Mouse (Mus musculus): Measurements from ENCODE around the gene Spg11. TPM values are rescaled to one million over a fixed set of nuclear protein-coding genes. Genes with fewer than 3 reads are reported as not detected.
A peak's percentile ranks its signal among the peaks of the same experiment; 100 is the strongest.
"Not testable (repeated sequence)": the region's sequence is repeated elsewhere in the genome, so short reads cannot be mapped to it uniquely, and the experiment has no call there.

The Spg11 gene
- total RNA-seq, 2 experiments from 2014 or later, result 9.8 to 11.4 TPM

DNA sequence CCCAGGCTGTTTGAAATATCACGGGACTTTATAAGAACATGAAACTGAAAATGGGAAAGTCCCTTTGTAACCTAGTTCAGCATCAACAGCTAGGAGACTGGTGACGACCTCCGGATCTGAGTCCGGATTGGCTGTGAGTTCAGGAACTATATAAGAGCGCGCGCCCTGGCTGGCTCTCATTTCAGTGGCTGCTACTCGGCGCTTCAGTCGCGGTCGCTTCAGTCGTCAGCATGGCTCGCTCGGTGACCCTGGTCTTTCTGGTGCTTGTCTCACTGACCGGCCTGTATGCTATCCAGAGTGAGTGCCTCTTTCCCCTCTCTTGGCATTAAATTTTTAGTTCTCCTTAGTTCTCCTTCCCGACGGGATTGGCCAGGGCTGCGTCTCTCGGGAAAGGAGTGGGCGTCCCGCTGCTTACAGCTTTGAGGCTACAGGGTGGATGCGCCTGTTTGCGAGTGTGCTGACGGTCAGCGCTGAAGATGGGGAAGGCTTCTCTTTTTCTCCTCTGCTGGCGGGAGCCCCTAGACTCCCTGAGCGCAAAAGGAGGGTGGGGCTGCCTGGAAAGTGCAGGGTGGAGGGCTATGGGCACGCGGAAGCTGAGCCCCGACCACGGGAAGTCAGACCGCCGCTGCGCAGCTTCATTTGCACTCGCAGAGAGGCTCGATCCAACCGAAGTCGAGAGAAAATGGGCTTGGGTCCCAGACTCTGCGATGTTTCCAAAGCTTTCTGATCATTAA lies 29.5 kb upstream of the Spg11 start, which contains the start of gene B2m:
Gene B2m, plus strand, starts transcription at position 179 of the 734 bp plus-strand sequence.
- peak; percentile 93 to 97 for DNase-seq
- intact Hi-C loops (cut with DNase I), result loop anchor here (2.0 kb wide), 1 partner anchor 29 kb away; the partner anchor contains the start of gene Spg11

- no peak for DNase-seq
- intact Hi-C loops (cut with DNase I), result loop anchor here (2.0 kb wide), 1 partner anchor 28 kb away; the partner anchor contains the start of gene Spg11
Observed at GRCm38 (mm10) chr2:122146687-122147086, 28.5 kb upstream of the Spg11 start.

DNA sequence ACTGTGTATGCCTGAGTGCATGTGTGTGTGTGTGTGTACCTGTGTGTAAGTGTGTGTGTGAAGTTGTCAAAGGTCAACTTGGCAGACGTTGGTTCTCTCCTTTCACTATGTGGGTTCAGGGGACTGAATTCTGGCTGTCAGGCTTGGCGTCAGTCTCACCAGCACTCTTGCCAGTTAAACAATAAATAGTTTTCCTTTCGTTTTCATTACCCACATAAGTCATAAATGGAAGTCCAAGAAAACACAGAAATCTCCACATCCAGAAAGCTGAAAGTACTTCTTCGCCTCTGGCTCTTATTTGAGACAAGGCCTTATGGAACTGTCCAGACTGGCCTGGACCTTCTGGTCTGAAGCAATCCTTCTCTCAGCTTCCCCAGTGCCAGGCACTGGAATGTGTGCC lies 27.6 kb upstream of the Spg11 start:
- intact Hi-C loops (cut with DNase I), result loop anchor here (2.0 kb wide), 1 partner anchor 27 kb away; the partner anchor contains the start of gene Spg11
- no peak for DNase-seq

DNA sequence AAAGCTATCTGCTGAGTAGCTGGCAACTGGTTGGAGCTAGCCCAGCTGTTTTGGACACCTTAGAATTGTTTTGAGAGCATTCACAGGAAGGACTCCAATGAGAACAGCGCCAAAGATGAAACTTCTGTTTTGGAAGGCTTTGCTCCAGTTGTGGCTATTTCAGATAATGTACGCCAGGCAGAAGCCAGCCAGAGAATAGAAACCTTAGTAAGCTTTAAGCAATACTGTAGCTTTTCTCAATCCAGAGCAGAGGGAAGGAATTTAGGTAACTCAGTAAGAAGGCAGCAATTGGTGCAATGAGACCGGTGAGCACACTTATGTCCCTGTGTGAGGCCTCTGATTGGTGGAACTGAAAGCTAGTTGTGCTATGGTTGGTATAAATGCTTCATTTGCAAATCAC lies 24.9 kb upstream of the Spg11 start:
- DNase-seq, result no peak
- intact Hi-C loops (cut with DNase I), result no loop called here

GRCm38 (mm10) chr2:122141332-122141967 lies 23.3 kb upstream of the Spg11 start:
- no peak for DNase-seq
- intact Hi-C loops (cut with DNase I), result no loop called here

DNA sequence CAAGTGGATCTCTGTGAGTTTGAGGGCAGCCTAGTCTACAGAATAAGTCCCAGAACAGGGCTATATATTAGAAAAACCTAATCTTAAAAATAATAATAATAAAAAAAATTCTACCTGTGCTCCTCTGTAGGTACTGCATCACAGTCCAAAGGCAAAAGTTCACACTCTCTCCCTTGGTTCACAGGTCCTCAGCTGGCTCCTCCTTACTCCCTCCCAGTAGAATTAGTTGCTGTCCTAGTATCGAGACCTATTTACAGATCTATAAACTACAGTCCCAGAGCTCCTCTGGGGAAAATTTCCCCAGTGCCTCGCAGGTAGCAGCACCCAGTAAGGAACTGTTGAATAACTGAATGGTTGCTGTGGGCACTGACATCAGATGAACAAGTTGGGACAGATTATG lies 22.6 kb upstream of the Spg11 start:
- DNase-seq, result no peak
- intact Hi-C loops (cut with DNase I), result no loop called here

DNA sequence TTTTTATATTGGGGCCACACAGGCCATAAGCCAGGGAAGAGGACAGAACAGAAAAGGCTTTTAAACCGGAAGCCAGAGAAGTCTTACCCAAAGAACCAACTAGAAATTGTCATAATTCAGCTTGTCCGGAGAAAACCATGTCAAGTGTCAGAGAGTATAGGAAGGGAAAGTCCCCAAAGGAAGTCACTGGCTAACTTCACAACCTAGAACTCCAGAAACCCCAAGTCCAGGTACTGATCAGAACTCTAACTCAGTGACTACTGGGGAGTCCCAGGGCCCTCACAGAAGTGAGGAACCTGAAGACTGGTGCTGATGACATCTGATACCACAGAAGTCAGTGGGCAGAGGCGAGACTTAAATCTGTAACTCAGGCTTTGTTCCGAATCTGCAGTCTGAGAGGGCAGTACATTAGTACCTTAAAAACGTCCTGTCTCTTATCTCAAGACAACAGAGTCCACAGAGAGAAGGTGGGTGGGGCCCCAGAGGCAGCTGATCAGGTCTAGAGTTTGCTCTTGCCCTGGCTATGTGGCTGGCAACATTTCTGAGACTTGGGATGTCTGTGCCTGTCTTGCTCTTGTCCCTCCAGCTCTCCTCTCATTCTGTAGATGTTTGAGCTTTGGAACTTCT lies 19.8 kb upstream of the Spg11 start:
- DNase-seq, result no peak
- intact Hi-C loops (cut with DNase I), result no loop called here

- DNase-seq, result no peak
- intact Hi-C loops (cut with DNase I), result no loop called here
Observed at GRCm38 (mm10) chr2:122132618-122133017, 14.4 kb upstream of the Spg11 start.

- intact Hi-C loops (cut with DNase I), result no loop called here
- DNase-seq, result no peak
Observed at GRCm38 (mm10) chr2:122132078-122132477, 13.9 kb upstream of the Spg11 start.

GRCm38 (mm10) chr2:122127635-122128034 lies 9.4 kb upstream of the Spg11 start:
- intact Hi-C loops (cut with DNase I), result no loop called here
- no peak for DNase-seq

- intact Hi-C loops (cut with DNase I), result no loop called here
- no peak for DNase-seq
Observed at GRCm38 (mm10) chr2:122126765-122127347, 8.7 kb upstream of the Spg11 start.

GRCm38 (mm10) chr2:122125680-122126572 lies 7.7 kb upstream of the Spg11 start:
- DNase-seq, result no peak
- intact Hi-C loops (cut with DNase I), result no loop called here

DNA sequence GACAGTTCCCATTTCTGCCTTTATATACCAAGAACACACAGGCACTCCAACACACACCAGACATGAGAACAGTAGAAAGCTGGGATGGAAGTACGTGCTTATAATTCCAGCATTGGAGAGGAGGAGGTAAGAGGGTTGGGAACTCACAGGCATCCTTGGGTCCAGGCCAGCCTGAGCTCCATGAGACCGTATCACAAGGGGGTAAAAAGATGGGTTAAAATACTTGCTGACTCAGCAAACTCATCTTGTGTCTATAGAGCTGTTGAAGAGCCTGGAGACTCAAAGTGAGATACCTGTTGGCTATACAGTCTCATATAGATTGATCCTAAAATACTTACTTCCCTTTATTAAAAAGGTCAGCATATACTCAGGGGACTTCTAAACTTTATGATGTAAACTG lies 1.3 kb downstream of the Spg11 start:
- no peak for DNase-seq
- intact Hi-C loops (cut with DNase I), result no loop called here

DNA sequence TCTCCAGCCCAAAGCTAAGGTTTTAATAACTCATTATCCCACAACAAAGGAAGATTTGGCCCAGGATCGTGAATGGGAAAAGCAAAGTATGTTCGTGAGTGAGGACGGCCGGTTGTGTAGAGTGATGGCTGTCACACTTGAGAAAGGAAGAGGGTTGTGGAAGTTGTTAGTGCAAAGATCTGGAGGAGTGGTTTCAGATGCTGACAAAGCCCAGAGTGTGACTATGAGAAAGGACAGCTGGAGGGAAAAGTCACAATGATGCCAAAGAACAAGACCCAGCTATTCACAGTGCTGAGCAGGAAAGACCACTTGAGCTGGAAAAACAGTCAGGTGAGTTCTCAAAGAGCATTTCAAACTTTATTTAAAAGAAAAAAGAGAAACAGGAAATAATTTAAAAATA lies 8.5 kb downstream of the Spg11 start:
- DNase-seq, result peak in 1 of 2 experiments; percentile 7
- intact Hi-C loops (cut with DNase I), result no loop called here

- DNase-seq, result no peak
- intact Hi-C loops (cut with DNase I), result no loop called here
Observed at GRCm38 (mm10) chr2:122108101-122108500, 10.1 kb downstream of the Spg11 start.

DNA sequence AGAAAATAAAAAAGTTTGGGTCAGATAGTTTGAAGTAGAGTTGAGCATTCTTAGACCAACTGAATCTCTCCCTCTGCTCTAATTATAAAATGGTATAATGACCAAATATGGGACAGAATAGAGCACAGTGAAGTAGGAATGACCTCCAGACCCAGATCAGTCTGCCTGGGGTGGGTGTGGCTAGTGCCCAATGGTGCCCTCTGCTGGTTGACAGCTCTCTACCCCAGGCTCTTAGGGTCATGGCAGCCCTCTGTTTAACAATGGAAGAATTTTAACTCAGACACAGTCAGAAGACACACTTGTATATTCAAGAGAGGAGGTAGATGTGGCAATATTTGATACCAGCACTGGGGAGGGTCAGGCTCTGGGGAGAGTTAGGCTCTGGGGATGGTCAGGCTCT lies 16.1 kb downstream of the Spg11 start:
- intact Hi-C loops (cut with DNase I), result no loop called here

DNA sequence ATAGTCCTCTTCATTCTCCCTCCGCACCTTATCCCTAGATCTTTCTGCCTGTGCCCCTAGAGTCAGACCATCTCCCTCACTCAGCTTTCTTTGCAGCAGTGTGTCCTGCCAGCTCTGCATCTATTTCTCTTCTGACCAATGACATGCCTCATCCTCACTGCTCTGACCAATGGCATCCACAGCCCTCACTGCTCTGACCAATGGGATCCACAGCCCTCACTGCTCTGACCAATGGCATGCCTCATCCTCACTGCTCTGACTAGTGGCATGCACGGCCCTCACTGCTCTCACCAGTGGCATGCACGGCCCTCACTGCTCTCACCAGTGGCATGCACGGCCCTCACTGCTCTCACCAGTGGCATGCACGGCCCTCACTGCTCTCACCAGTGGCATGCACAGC lies 20.5 kb downstream of the Spg11 start:
- intact Hi-C loops (cut with DNase I); DNase-seq: not testable (repeated sequence)

More for the DNA sequence above, 16.1 kb downstream of the Spg11 start:
- peak in 1 of 2 experiments; percentile 27 for DNase-seq

- intact Hi-C loops (cut with DNase I), result no loop called here
- no peak for DNase-seq
Observed at GRCm38 (mm10) chr2:122093844-122094243, 24.3 kb downstream of the Spg11 start.

- intact Hi-C loops (cut with DNase I), result no loop called here
- DNase-seq, result peak; percentile 21 to 64
Observed at GRCm38 (mm10) chr2:122086446-122086845, 31.7 kb downstream of the Spg11 start.

Measured in heart, postnatal 14 days (tissue).